Mouse (Mus musculus): ENCODE results near the gene Arnt2.

- no peak for TF ChIP-seq ZKSCAN1 (IDR thresholded peaks at IDR 0.05; ENCODE audit: borderline replicate concordance, low read depth, low read length)
- no peak for TF ChIP-seq POLR2A (IDR thresholded peaks at IDR 0.05; ENCODE audit: low read depth, low read length)
- no peak for TF ChIP-seq KAT2A (IDR thresholded peaks at IDR 0.05; ENCODE audit: insufficient replicate concordance, low read length)
- TF ChIP-seq CTCF (conservative IDR thresholded peaks at IDR 0.05 in 1 of 2, IDR thresholded peaks at IDR 0.05 in 1 of 2; ENCODE audit: low read depth in 2 of 2, low read length in 2 of 2), result no peak
Measured at GRCm38 (mm10) chr7:84420581-84421290, 10.8 kb upstream of the Arnt2 start.
